Mouse (Mus musculus): ENCODE results near the gene Hlcs. TPM values are rescaled to one million over a fixed set of nuclear protein-coding genes. Genes with fewer than 3 reads are reported as not detected.

Hlcs gene
- total RNA-seq, 2 experiments from 2014 or later, result 1.3 to 5.1 TPM

GRCm38 (mm10) chr16:94125172-94125981 lies 188.0 kb downstream of the Hlcs start:
- ATAC-seq (replicated peaks; ENCODE audit: low FRiP score, poor library complexity, severe bottlenecking), result no peak

DNA sequence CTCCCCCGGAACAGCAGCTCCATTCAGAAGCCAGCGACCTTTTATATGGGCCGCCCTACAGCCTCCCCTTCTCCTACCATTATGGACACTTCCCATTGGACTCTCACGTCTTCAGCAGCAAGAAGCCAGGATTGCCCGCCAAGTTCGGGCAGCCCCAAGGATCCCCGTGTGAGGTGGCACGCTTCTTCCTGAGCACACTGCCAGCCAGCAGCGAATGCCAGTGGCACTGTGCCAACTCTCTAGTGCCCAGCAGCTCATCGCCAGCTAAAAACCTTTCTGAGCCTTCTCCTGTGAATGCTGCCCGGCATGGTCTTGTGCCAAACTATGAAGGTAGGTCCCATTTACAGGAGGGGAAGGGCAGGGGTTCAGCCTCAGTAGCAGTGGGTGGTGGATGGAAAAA lies 190.1 kb downstream of the Hlcs start:
- no peak for ATAC-seq (replicated peaks; ENCODE audit: low FRiP score, poor library complexity, severe bottlenecking)

- no peak for ATAC-seq (replicated peaks; ENCODE audit: low FRiP score, poor library complexity, severe bottlenecking)
These were observed 191.0 kb downstream of the Hlcs start for GRCm38 (mm10) chr16:94122347-94122746.

DNA sequence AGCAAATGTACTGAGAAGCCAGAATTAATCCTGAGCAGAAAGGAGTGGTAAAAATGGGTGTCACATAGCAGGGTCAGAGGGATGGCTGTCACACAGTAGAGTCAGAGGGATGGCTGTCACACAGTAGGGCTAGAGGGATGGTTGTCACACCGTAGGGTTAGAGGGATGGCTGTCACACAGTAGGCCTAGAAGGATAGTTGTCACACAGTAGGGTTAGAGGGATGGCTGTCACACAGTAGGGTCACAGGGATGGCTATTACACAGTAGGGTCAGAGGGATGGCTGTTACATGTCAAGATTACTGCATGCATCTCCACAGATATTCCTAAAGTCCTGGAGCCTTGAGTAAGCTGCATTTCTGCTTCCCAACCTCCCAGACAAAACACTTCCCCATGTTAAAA lies 195.0 kb downstream of the Hlcs start:
- no peak for ATAC-seq (replicated peaks; ENCODE audit: low FRiP score, poor library complexity, severe bottlenecking)

GRCm38 (mm10) chr16:94117333-94117732 lies 196.0 kb downstream of the Hlcs start:
- ATAC-seq (replicated peaks; ENCODE audit: low FRiP score, poor library complexity, severe bottlenecking), result no peak

GRCm38 (mm10) chr16:94114693-94115092 lies 198.7 kb downstream of the Hlcs start:
- no peak for ATAC-seq (replicated peaks; ENCODE audit: low FRiP score, poor library complexity, severe bottlenecking)

DNA sequence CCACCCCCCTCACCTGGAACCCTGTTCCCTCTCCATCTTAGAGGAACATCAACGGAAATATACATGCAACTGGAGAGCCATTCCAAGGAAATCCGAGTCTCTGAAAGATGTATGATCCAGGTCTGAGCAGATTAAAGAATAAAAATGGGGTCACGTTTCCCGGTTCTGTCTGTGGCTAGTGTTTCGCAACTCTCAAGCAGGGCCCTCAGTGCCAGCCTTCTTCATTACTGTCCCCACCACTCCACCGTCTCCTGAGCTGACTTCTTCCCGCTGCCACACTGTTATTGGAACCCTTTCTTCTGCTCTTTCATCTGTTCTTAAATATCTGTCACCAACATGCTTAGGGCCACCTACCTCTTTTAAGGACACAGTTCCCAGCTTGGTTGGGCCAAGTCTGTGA lies 200.2 kb downstream of the Hlcs start:
- ATAC-seq (replicated peaks; ENCODE audit: low FRiP score, poor library complexity, severe bottlenecking), result no peak

DNA sequence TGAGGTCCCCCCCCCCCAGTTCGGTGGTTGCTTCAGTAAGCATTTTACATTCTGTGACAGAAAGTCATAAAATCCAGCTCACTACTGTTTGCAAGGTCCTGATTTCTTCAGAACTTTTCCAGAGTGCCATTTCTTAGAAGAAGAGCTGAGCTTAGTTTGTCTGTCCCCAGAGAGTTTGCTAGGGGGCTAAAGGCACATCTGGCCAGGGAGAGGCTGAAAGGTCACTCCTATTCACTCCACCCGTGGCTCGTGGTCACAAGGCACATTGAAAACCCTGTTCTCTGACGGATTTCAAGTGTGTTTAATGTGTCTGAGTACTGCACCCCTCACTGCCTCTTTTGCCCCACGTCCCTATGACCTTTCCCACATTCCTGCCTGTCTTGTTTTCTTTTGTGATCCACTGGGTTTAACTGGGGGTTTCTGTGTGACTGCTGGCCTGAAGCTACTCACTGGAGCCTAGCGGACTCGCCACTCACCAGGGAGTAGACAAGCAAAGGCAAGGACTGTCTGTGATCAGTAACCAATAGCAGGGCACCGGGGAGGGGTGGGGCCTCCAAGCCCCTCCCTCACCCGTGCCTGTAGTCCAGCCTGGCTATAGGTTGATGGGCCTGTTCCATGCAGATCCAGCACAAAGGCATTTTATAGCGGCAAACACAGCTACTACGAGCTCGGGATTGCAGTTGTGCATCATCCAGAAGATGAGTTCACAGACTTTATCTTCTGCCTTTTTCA lies 215.5 kb downstream of the Hlcs start:
- ATAC-seq (replicated peaks; ENCODE audit: low FRiP score, poor library complexity, severe bottlenecking), result no peak; the same call in 1 of the 2 replicates

- ATAC-seq (replicated peaks; ENCODE audit: low FRiP score, poor library complexity, severe bottlenecking), result no peak
These were observed 216.9 kb downstream of the Hlcs start for GRCm38 (mm10) chr16:94096479-94096878.

DNA sequence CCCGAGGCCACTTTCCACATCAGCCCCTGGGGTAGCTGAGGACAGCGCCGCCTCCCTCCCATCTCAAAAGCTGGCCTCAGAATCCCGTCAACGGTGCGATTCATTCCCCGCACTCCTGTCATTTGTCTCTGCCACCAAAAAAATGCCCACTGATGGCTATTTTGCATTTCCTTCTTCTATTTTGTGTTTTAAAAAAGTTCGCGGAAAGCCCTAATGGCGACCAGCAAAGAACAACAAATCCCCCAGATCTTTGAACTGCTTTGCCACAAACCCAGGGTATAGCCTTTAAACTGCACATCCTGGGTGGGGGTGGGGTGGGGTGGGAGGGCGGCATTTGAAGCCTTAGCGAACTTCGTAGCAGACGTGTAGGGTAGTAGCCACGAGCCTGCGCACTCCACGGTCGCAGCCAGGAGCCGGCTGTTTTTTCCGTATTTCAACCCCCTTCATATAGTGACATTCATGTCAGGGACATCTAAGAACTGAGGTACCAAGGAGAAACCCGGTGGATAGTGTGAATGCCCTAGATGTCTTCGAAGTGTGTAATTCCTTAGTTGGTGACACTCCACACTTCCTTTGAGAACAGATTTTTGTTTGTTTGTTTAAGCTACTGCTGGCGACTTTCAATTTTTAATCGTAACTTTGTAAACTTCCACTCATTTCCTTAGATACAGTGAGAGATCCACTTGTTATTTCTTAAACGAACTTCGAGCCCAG lies 218.1 kb downstream of the Hlcs start:
- ATAC-seq (replicated peaks; ENCODE audit: low FRiP score, poor library complexity, severe bottlenecking), result no peak

DNA sequence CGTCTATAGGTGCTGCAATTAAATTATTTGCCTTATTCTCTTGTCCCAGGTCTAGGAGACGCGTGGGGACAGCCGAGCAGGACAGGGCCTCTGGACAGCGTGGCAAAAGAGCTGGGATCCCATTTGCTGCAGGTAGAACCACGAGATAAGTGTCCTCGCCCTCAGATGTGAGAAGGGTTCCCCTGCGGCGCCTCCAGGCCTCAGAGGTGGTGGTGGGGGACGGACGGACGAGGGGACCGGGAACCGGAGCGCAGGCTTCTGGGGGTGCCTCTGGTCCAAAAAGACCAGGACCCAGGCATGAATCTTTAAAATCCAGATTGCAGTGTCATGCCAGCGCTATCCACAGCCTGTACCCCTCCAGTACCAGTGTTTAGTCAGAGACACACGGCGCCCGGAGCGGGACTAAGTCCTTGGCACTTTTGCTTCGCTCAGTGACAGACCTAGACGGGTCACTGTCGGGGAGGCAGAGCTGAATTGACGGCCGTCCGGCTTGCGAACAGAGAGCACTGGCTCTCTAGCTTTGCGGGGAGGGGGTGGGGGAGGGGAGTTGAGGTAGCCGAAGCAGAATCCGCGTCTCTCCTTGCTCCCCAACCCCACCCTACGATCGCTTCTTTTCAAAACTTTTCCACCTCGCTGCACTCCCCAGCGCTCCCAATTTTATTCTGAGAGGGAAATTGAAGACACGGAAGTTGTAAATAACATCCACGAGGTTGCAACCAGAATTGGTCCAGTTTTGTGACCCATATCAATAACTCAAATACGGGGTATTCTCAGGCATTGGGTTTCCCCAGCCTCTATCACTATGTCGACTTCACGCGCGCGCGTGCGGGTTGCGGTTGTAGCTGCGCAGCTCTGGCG lies 218.9 kb downstream of the Hlcs start:
- ATAC-seq (replicated peaks; ENCODE audit: low FRiP score, poor library complexity, severe bottlenecking), result no peak

DNA sequence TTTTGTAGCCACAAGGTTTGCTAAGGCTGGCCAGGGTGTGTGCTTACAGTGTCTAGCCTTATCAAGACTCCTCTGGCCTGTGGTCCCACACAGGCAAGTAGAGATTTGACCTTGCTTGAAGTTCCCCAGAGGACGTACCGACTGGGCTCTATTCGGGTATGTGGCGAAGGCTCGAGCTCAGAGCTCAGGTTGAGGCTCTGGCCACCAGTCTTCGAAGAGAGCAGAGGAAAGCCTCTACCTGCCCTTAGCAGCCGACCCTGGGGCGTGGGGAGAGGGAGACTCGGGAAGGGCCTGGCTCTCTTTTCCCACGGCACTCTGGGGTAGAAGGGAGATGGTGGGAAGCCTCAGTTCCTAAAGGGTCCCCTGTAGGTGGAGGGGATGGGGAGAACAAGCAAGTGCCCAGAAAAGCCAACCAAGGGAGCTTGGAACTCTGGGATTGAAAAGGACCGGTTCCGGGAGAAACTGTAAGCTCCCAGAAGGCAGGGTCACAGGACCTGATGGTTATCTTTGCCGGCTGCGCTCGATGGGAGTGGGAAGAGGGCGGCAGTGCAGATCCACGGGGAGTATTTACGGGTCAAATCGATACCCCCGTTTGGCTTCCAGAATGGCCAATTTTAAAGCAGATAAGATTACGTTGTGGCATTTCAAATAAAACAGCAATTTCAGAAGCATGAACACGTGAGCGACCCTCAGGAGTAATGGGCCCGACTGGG lies 220.1 kb downstream of the Hlcs start:
- no peak for ATAC-seq (replicated peaks; ENCODE audit: low FRiP score, poor library complexity, severe bottlenecking)

DNA sequence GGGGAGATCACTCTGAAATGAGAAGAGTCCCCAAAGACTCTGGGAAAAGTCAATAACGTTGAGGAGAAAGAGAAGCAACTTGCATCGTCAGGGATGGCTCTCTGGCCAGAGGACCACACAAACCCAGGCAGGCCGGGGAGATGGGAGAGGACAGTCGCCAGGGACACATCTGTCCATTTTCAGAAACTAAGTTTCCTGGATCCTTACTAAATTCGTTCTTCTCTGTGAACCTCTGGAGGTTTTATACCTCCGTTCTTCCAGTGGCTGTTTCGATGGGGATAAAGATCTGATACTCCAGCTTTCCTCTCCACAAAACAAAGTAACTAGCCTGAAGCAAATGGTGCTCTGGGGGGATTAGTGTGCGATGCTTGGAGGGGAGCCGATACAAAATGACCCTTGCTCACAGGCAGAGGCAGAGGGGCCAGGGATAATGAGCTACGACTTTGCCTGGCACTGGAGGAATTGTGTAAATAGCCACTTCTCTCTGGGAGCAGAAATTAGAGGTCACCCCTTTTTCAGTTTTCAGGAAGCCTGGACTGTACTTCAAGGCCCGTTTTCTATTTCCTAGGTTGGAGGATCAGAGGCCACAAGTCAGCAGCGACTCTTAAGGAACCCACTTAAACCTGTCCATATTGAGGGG lies 220.7 kb downstream of the Hlcs start:
- no peak for ATAC-seq (replicated peaks; ENCODE audit: low FRiP score, poor library complexity, severe bottlenecking)

DNA sequence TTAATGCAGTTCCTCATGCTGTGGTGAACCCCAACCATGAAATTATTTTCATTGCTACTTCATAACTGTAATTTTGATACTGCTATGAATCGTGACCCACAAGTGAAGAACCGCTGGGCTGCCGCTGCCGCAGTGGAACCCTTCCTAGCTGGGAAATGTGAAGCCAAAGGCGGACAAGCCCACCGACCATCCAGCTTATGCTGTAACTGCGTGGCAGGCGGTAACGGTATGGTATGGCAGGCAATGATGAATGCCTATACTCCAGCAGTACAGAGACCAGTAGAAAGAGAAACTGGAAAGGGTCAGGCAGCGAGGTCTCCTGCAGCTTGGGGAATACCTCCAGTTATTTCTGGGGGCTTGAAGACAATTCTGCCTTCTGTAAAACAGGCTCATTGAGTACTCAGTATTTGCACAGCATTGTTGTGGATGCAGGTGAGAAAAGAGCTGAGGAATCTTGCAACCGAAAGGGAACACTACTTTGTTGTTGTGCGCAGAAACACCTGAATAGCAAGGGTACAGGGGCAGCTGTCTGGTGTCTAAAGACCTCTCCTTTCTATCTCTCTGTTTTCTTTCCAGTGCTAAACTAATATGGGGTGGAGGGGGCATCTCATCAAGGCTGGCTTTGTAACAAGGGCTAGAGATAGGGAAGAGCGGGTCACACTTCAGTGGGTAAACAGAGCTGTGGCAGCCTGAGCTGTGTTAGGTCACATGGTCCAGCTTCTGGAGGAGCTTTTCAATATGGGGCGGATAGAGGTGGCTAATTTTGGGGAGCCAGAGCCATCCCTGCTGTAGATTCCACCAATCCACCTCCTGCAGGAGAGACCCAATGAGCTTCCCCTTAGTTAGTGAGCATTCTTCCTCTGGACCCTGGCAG lies 224.3 kb downstream of the Hlcs start:
- ATAC-seq (replicated peaks; ENCODE audit: low FRiP score, poor library complexity, severe bottlenecking), result no peak

- no peak for ATAC-seq (replicated peaks; ENCODE audit: low FRiP score, poor library complexity, severe bottlenecking)
These were observed 225.1 kb downstream of the Hlcs start for GRCm38 (mm10) chr16:94088226-94088748.

DNA sequence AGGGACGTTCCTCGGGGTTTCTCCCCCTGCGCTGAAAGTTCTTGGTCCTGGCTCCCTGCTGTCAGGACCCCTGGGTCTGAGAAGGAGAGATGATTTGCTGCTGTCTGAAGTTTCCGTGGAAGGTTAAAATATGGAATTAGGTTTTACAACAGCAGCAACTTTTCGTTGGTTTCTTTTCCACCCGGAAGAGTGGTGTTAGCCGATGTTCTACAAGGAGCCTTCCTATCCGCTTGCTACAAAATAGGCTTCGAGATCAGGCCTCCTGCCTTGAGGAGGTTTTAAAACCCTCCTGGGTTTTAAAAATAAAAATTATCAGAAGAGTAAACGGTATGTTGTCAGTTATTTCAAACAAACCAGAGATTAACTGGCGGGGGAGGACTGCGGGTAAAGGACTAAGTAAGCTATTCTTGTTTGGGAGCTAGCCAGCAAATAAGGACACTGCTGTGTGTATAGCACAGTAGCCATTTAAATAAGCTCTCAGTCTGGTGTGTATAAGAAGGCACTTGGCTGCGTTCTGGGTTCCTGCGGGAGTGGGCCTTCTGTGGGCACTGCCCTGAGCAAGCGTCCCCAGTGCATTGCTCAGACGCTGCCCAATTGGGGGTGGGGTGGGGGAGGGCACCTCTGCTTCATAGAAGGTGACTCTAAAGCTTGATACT lies 225.7 kb downstream of the Hlcs start:
- no peak for ATAC-seq (replicated peaks; ENCODE audit: low FRiP score, poor library complexity, severe bottlenecking)

All from erythroid progenitor cell, adult 5-6 weeks (primary cell).